Mouse (Mus musculus): ENCODE results near the gene Pacrg. TPM values are rescaled to one million over a fixed set of nuclear protein-coding genes. Genes with fewer than 3 reads are reported as not detected.

Pacrg gene
- total and polyA plus RNA-seq, 2 experiments, result not detected

DNA sequence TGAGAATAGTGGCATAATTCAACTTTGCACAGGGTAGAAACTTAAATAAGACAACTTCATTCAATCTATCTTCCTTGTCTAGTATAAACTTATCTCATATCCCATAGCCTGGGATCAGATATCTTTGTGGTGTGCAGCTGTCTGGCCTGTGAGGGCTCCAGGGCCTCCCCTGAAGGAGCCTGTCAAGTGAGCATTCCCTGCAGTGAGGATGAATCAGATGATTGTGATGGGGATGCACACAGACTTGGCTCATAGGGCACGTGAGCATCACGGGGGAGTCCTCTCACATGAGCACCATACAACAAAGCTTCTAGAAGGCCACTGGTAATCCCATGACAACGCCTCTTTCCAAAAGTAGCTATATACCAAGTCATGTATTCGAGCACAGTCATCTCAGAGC is 291.1 kb downstream of the Pacrg start:
- no peak for DNase-seq (ENCODE audit: extremely low read depth, low read depth, low spot score)
- no peaks in the 10 kb centered on the region for H3K27me3 ChIP-seq (ENCODE audit: control insufficient read depth, insufficient read depth, low read length)
- H3K4me3 ChIP-seq (ENCODE audit: insufficient read depth, low read depth, low read length), result no peak overlapping the region
- no peaks in the 10 kb centered on the region for H3K36me3 ChIP-seq (ENCODE audit: control insufficient read depth, insufficient read depth, low read length)
- 87% methylated on average over 4 of the region's 4 CpGs for WGBS
- TF ChIP-seq POLR2A (IDR thresholded peaks at IDR 0.05; ENCODE audit: extremely low read depth, insufficient read depth, low read length), result no peak
- no peak for TF ChIP-seq CTCF (IDR thresholded peaks at IDR 0.05; ENCODE audit: low read depth, low read length)
- no peak overlapping the region for H3K9ac ChIP-seq (ENCODE audit: low read depth, low read length)
- H3K79me2 ChIP-seq (ENCODE audit: control insufficient read depth, insufficient read depth, low read length), result no peaks in the 10 kb centered on the region
- H3K27ac ChIP-seq (replicated peaks; ENCODE audit: insufficient read depth, low read depth, low read length), result no peak overlapping the region
- H3K4me1 ChIP-seq (ENCODE audit: control insufficient read depth, insufficient read depth, low read length), result no peaks in the 10 kb centered on the region

DNA sequence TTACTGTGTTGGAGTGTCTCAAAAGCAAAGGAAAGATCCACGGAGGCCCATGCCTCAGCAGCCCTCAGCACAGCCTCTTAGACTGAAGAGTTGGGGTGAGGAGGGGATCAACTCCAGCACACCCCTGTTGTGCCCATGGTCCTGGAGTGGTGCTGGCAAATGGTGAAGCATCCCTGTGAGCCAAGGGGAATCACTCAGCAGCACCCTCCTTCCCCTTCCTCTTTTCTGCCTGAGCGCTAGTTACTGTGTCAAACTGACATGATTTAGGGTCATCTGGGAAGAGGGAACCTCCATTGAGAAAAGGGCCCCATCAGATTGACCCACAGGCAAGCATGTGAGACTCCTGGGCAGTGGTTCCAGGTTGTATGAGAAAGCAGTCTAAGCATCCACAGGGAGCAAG is 299.3 kb downstream of the Pacrg start:
- WGBS, result 75% methylated on average over 2 of the region's 2 CpGs
- no peak for TF ChIP-seq CTCF (IDR thresholded peaks at IDR 0.05; ENCODE audit: low read depth, low read length)
- TF ChIP-seq POLR2A (IDR thresholded peaks at IDR 0.05; ENCODE audit: extremely low read depth, insufficient read depth, low read length), result no peak
- H3K4me3 ChIP-seq (ENCODE audit: insufficient read depth, low read depth, low read length), result no peak overlapping the region
- H3K79me2 ChIP-seq (ENCODE audit: control insufficient read depth, insufficient read depth, low read length), result no peaks in the 10 kb centered on the region
- no peaks in the 10 kb centered on the region for H3K27me3 ChIP-seq (ENCODE audit: control insufficient read depth, insufficient read depth, low read length)
- no peak overlapping the region for H3K27ac ChIP-seq (replicated peaks; ENCODE audit: insufficient read depth, low read depth, low read length)
- no peaks in the 10 kb centered on the region for H3K36me3 ChIP-seq (ENCODE audit: control insufficient read depth, insufficient read depth, low read length)
- H3K9ac ChIP-seq (ENCODE audit: low read depth, low read length), result no peak overlapping the region
- no peak for DNase-seq (ENCODE audit: extremely low read depth, low read depth, low spot score)
- H3K4me1 ChIP-seq (ENCODE audit: control insufficient read depth, insufficient read depth, low read length), result no peaks in the 10 kb centered on the region

DNA sequence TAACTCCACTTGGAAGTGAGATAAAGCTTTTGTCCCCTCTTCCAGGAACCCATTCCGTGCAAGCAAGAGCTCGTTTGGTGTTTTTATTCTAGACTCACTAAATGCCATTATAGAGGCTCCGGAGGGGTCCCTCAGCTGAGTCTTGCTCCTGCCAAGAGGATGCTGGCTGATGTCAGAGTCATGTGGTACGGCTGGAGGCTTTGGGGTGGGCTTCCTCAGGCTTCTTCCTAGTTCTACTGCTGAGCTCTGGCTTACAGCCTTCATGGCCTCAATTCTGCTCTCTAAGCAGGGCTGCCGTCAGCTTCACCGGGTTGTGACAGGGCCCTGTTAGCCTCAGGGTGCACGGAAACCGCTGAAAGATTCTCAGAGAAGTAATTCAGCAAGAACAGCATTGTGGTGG is 305.9 kb downstream of the Pacrg start:
- H3K27ac ChIP-seq (replicated peaks; ENCODE audit: insufficient read depth, low read depth, low read length), result no peak overlapping the region
- DNase-seq (ENCODE audit: extremely low read depth, low read depth, low spot score), result no peak
- H3K9ac ChIP-seq (ENCODE audit: low read depth, low read length), result no peak overlapping the region
- H3K36me3 ChIP-seq (ENCODE audit: control insufficient read depth, insufficient read depth, low read length), result no peaks in the 10 kb centered on the region
- H3K4me3 ChIP-seq (ENCODE audit: insufficient read depth, low read depth, low read length), result no peak overlapping the region
- WGBS, result 77% methylated on average over 8 of the region's 8 CpGs
- TF ChIP-seq CTCF (IDR thresholded peaks at IDR 0.05; ENCODE audit: low read depth, low read length) (no peak), POLR2A (IDR thresholded peaks at IDR 0.05; ENCODE audit: extremely low read depth, insufficient read depth, low read length) (no peak)
- no peaks in the 10 kb centered on the region for H3K79me2 ChIP-seq (ENCODE audit: control insufficient read depth, insufficient read depth, low read length)
- H3K27me3 ChIP-seq (ENCODE audit: control insufficient read depth, insufficient read depth, low read length), result no peaks in the 10 kb centered on the region
- H3K4me1 ChIP-seq (ENCODE audit: control insufficient read depth, insufficient read depth, low read length), result no peaks in the 10 kb centered on the region

DNA sequence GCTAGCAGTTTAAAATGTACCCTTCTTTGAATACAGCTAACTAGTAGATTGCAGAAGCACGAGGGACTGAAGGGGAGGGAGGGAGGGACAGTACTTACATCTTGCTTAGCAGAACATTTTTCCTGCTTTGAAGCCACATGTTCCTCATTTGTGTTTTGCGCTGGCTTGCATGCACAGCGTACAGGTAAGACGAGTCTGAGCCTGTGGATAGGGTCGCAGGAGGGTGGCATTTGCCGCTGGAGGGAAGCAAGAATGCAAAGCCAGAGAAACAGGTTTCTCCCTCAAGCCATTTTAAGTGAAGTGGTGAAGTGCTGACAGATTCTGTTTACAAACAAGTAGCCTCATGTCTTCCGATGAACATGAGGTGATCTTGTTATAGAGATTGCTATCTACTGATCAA is 306.6 kb downstream of the Pacrg start:
- TF ChIP-seq POLR2A (IDR thresholded peaks at IDR 0.05; ENCODE audit: extremely low read depth, insufficient read depth, low read length) (no peak), CTCF (IDR thresholded peaks at IDR 0.05; ENCODE audit: low read depth, low read length) (no peak)
- Histone ChIP-seq H3K79me2 (ENCODE audit: control insufficient read depth, insufficient read depth, low read length) (no peaks in the 10 kb centered on the region), H3K9ac (ENCODE audit: low read depth, low read length) (no peak overlapping the region), H3K4me3 (ENCODE audit: insufficient read depth, low read depth, low read length) (no peak overlapping the region), H3K27ac (replicated peaks; ENCODE audit: insufficient read depth, low read depth, low read length) (no peak overlapping the region), H3K36me3 (ENCODE audit: control insufficient read depth, insufficient read depth, low read length) (no peaks in the 10 kb centered on the region), H3K4me1 (ENCODE audit: control insufficient read depth, insufficient read depth, low read length) (no peaks in the 10 kb centered on the region), H3K27me3 (ENCODE audit: control insufficient read depth, insufficient read depth, low read length) (no peaks in the 10 kb centered on the region)
- DNase-seq (ENCODE audit: extremely low read depth, low read depth, low spot score), result no peak
- WGBS, result 64% methylated on average over 7 of the region's 7 CpGs

DNA sequence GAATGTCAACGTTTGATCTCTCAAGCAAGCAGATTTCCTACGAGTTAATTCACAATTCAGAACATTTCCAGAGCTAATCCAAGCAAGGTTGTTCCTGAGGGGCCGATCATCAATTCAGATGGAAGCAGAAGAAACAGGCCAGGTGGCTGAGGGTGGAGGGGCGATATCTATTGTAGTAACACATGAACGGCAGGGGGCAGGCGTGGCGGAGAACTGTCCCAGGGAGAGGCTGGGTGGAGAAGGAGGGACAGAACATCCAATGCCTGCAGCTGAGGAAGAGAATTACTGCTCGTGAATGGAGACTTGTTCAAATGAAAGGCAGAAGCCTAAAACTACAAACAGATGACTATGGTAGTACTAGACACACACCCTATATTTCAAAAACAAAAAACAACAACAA is 309.1 kb downstream of the Pacrg start:
- Histone ChIP-seq H3K27me3 (ENCODE audit: control insufficient read depth, insufficient read depth, low read length) (no peaks in the 10 kb centered on the region), H3K36me3 (ENCODE audit: control insufficient read depth, insufficient read depth, low read length) (no peaks in the 10 kb centered on the region), H3K4me1 (ENCODE audit: control insufficient read depth, insufficient read depth, low read length) (no peaks in the 10 kb centered on the region), H3K79me2 (ENCODE audit: control insufficient read depth, insufficient read depth, low read length) (no peaks in the 10 kb centered on the region), H3K9ac (ENCODE audit: low read depth, low read length) (no peak overlapping the region), H3K27ac (replicated peaks; ENCODE audit: insufficient read depth, low read depth, low read length) (no peak overlapping the region), H3K4me3 (ENCODE audit: insufficient read depth, low read depth, low read length) (no peak overlapping the region)
- DNase-seq (ENCODE audit: extremely low read depth, low read depth, low spot score), result no peak
- 51% methylated on average over 8 of the region's 8 CpGs for WGBS
- TF ChIP-seq CTCF (IDR thresholded peaks at IDR 0.05; ENCODE audit: low read depth, low read length) (peak; percentile 33), POLR2A (IDR thresholded peaks at IDR 0.05; ENCODE audit: extremely low read depth, insufficient read depth, low read length) (no peak)

DNA sequence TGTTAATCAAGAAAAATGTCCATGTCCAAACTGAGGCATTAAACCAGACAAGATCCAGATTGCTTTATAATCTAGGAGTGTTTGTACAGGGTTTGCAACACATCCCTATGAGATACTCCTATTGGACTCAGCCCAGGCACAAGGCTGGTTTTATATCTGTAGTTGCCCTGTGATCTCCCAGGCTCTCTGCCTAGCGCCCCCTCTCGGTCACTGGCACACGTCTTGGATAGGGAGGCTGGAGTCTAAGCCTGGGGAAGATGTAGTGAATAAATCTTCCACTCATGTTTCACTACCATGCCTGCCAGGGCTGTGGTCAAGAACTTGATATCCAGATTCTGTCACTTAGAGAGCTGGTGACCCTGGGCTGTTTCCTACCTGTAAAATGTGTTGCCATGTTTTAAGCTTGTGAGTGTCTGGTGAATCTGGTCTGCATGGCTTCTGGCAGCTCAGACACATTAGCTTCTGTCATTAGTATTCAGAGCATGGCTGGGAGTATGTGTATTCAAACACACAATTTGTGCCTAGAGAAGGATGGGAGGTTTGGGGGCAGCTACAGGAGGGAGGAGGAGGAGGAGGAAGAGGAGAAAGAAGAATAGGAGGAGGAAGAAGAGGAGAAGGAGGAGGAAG is 310.7 kb downstream of the Pacrg start:
- peak; percentile 7 for DNase-seq (ENCODE audit: extremely low read depth, low read depth, low spot score)
- Histone ChIP-seq H3K27ac (replicated peaks; ENCODE audit: insufficient read depth, low read depth, low read length) (no peak overlapping the region), H3K27me3 (ENCODE audit: control insufficient read depth, insufficient read depth, low read length) (no peaks in the 10 kb centered on the region), H3K4me1 (ENCODE audit: control insufficient read depth, insufficient read depth, low read length) (no peaks in the 10 kb centered on the region), H3K36me3 (ENCODE audit: control insufficient read depth, insufficient read depth, low read length) (no peaks in the 10 kb centered on the region), H3K9ac (ENCODE audit: low read depth, low read length) (no peak overlapping the region), H3K4me3 (ENCODE audit: insufficient read depth, low read depth, low read length) (no peak overlapping the region), H3K79me2 (ENCODE audit: control insufficient read depth, insufficient read depth, low read length) (no peaks in the 10 kb centered on the region)
- WGBS, result 69% methylated on average over 3 of the region's 3 CpGs
- TF ChIP-seq POLR2A (IDR thresholded peaks at IDR 0.05; ENCODE audit: extremely low read depth, insufficient read depth, low read length) (no peak), CTCF (IDR thresholded peaks at IDR 0.05; ENCODE audit: low read depth, low read length) (no peak; the same call in 1 of the 2 replicates)

Data from liver, adult 2 months (tissue).